8 mouse cellular contexts compared by ENCODE assay signal in the genomic region with DNA sequence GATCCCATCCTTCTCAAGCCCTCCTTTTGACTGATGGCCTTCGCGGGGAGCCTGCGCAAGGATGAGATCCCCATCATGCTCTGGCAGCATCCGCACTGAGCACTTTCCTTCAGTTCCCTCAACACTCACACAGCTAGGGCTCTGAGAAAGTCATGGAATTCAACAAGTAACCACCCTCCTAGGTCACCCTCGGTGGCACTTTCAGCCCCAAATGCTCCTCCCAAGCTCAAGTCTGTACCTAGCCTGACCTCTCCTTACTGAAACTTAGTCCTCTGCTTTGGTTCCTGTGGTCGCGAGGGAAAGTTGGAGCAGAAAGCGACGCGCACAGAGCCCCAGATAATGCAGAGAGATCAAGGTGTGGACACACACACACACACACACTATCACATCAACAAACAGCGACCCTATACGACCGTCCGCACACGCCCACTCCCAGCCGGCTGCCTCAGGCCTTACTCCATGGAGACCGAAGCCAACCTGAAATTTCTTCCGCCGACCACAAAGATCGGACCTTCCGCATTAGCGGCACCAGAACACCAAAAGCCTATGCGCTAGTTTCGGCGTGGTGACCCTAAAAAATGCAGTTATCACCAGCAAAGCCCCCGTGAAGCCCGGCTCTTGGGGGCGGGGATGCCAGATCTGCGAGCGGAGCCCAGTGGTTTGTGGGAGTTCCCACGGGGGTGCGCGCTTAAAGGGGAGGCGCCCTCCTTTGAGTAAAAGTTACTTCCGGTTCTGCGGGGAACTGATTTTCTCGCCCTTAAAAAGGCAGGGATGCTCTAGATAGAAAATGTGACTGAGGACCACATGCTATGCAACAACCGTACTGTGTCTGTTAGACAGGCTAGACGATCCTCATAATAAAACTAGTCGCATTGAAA. TPM values are rescaled to one million over a fixed set of nuclear protein-coding genes. Genes with fewer than 3 reads are reported as not detected.
DNase-seq lines count a peak whose midpoint lies in the region; ATAC-seq lines count a peak whose summit lies in the region.

Zfp974 (minus strand) TSS at position 643 of the 878 bp plus-strand sequence.

- no peaks in the 10 kb centered on the region for H3K9me3 ChIP-seq in hindbrain, embryonic 10.5 days

- peak within 1 kb of the TSS; percentile 66 for H3K4me3 ChIP-seq in hindbrain, embryonic 10.5 days

- ATAC-seq in frontal cortex, adult (ENCODE audit: low TSS enrichment): peak; percentile 87

- H3K36me3 ChIP-seq in hindbrain, embryonic 10.5 days: peaks cover 20% of the 10 kb centered on the region

- WGBS in hindbrain, embryonic 10.5 days: 5% methylated on average over 40 of the region's 40 CpGs

- H3K27me3 ChIP-seq in hindbrain, embryonic 10.5 days (ENCODE audit: insufficient read depth, poor library complexity, severe bottlenecking): no peaks in the 10 kb centered on the region

- peaks cover 18% of the 10 kb centered on the region for H3K4me1 ChIP-seq in hindbrain, embryonic 10.5 days (replicated peaks)

- H3K27ac ChIP-seq in hindbrain, embryonic 10.5 days: peak within 1 kb of the TSS; percentile 85

- DNase-seq in NIH3T3 (ENCODE audit: low read depth): peak; percentile 83
- peak; percentile 65 to 67 for DNase-seq in cerebellum, adult 18-20 months
- DNase-seq in hindbrain, embryonic 10.5 days (ENCODE audit: low spot score): peak; percentile 77
- peak; percentile 55 to 66 for DNase-seq in layer of hippocampus, postnatal 14 days (ENCODE audit: low spot score in 2 of 2)
- DNase-seq in lung, postnatal 36 days: peak; percentile 71
- peak; percentile 90 for DNase-seq in retina, postnatal 1 day
- peak; percentile 76 for DNase-seq in thymus, postnatal 4 days

RNA-seq across cellular contexts. Expression of gene Zfp974, which starts in this region (rescaled TPM):
- polyA plus RNA-seq in hindbrain, embryonic 10.5 days (2016; fragmentation: Nextera tagmentation; extraction: Ambion mirVana): 11.5 and 12.0 TPM in 2 replicates
- total RNA-seq in layer of hippocampus, postnatal 14 days (2021): 10 to 100 TPM; 14.2 to 16.5 TPM

Comparison
In these comparisons a context has a peak if more than half of its experiments do, and no peak if none do; other contexts are left out.
1. Peak in every context shown above with its lines: DNase-seq, ATAC-seq, H3K4me3 ChIP-seq and H3K27ac ChIP-seq.